Mouse (Mus musculus) bone marrow macrophage, adult 2 months (primary cell): ENCODE results near the gene Dkk3. TPM values are rescaled to one million over a fixed set of nuclear protein-coding genes. Genes with fewer than 3 reads are reported as not detected.

Experiments
- H3K27ac ChIP-seq: 2 replicates; pipeline ENCODE4 v1.5.1; 2012; ENCODE audit warnings: low read depth, low read length; ENCODE audit not compliant: insufficient read depth
- H3K4me1 ChIP-seq: 2 replicates; pipeline ENCODE4 v1.6.1; 2012; ENCODE audit warnings: low read length; ENCODE audit not compliant: control insufficient read depth, insufficient read depth
- H3K4me3 ChIP-seq: 2 replicates; pipeline ENCODE4 v1.5.1; 2012; ENCODE audit warnings: mild to moderate bottlenecking, low read length, moderate library complexity; ENCODE audit not compliant: insufficient read depth
- CTCF ChIP-seq: IDR thresholded peaks from 2 replicates; pipeline ENCODE4 v1.5.1; 2012; ENCODE audit warnings: low read depth, mild to moderate bottlenecking, low read length, moderate library complexity
- POLR2A ChIP-seq: IDR thresholded peaks from 2 replicates; pipeline ENCODE4 v1.6.1; 2012; ENCODE audit warnings: mild to moderate bottlenecking, low read depth, low read length, borderline replicate concordance
- polyA plus RNA-seq: library from polyadenylated mRNA; stranded (reverse); fragments of >200 nt; gene quantifications from 2 replicates; pipeline ENCODE4 v1.2.4, GENCODE M21; 2012; ENCODE audit not compliant: missing spikeins, insufficient read depth, insufficient read length

Dkk3 gene
- polyA plus RNA-seq = 1.3 and 2.1 TPM in 2 replicates

DNA sequence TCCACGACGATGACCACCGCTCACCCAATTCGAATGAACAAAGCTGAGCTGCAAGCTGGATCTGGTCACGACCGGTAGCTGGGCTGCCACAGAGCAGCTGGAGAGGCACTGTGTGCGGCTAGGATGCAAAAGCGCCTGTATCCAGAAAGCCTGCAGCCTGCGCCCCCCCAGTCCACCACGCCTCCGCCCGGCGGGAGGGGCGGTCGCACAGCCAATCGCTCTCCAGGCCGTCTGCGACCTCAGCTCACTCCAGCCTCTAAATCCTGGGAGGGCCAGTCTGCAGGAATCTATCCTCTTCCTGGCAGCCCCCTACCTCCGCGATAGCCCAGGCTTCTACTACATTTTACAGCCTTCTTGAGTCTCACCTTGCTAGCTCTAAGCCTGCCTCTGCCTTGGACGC is at the start of gene Dkk3:
TSS of gene Dkk3 (minus strand) at position 116 of the 400 bp plus-strand sequence.
- Histone ChIP-seq H3K4me1 (no peaks in the 10 kb centered on the region), H3K4me3 (no peak within 1 kb of the TSS), H3K27ac (no peak within 1 kb of the TSS)

DNA sequence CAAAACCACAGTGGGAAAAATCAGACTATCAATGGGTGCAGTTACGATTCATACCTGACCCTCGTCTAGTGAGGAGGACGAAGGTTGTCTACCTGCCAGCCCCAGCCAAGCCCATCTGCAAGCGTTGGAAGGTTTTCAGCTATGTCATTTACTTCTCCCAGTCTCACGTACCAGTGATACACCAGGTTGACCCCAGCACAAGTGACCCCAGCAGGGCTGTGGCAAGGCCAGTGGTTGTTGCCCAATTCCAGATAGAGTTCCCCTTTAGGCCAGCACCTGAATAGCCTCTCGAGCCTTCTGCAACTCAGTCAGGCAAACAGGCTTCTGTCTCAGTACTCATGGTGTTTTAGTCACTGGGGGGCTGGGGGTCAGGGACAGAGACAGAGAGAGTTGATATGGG is 48.9 kb upstream of the Dkk3 start:
- TF ChIP-seq POLR2A (no peak), CTCF (no peak)
- H3K4me3 ChIP-seq = no peak overlapping the region
- H3K27ac ChIP-seq = no peak overlapping the region
- peaks cover 13% of the 10 kb centered on the region for H3K4me1 ChIP-seq

More for the DNA sequence above, at the start of gene Dkk3:
- TF ChIP-seq CTCF (no peak), POLR2A (no peak)

DNA sequence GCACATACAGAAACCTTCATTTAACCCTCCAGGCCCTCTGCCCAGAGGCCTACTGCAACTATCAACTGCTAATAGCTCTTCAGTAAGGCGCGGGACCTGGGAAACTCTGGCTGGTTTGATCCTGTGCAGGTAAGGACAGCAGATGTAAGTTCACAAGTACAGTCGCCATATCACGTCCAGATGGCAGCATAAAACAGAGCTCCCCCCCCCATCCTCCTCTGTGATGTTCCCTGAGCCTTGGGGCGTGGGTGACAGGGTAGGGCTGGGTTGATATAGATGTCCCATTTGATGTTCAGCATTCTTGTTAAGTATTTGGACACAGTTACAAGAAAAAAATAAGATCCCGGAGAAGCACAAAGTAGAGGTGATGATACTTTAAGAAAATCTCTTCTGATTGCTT is 46.7 kb upstream of the Dkk3 start:
- Histone ChIP-seq H3K4me1 (peaks cover 15% of the 10 kb centered on the region), H3K27ac (no peak overlapping the region), H3K4me3 (no peak overlapping the region)
- no peak for TF ChIP-seq POLR2A
- no peak for TF ChIP-seq CTCF

DNA sequence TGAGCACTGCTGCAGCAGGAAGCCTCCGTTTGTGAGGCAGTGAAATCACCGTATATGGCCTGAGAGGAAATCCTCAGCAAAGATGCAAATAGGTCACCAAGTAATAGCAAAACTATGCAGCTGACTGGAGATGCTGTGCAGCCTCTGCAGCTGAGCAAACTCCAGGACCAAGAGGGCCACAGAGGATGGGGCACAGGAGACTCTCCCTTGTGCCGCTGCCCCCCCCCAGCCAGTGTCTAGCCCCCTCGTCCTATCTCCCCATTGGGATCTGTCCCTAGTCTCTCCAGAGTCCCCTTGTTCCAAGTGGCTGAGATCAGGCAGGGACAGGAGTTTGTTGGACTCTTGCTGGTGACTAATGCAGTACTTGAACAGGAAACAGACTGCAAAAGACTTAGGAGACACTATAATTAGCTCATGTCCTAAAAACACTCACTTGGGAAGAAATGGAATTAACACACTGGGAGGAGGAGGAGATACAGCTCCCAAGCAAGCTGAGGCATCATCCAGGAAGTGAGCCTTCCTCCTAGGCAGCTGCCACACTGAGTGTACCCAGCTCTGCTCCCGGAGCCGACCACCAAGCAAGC is 45.6 kb upstream of the Dkk3 start:
- TF ChIP-seq POLR2A (no peak), CTCF (no peak)
- Histone ChIP-seq H3K4me1 (peaks cover 15% of the 10 kb centered on the region), H3K4me3 (no peak overlapping the region), H3K27ac (no peak overlapping the region)

DNA sequence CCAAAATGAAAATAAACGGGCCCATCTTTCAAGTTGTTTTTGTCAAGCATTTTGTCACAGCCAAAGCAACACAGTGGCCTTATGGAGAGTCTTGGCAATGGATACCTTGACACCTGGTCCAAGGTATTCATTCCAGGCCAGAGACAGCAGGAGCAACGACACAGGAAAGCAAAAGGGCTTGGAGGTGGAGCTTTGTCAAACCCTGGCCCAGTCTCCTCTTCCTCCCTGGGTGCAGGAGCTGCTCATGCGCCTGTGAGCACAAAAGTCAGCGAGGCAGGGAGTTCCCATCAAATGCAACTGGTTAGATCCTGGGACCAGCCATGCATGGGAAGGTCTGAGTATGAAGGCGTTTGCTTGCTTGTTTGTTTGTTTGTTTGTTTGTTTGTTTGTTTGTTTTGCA is 45.1 kb upstream of the Dkk3 start:
- Histone ChIP-seq H3K4me1 (peaks cover 15% of the 10 kb centered on the region), H3K4me3 (no peak overlapping the region), H3K27ac (no peak overlapping the region)
- TF ChIP-seq CTCF (no peak), POLR2A (no peak)

DNA sequence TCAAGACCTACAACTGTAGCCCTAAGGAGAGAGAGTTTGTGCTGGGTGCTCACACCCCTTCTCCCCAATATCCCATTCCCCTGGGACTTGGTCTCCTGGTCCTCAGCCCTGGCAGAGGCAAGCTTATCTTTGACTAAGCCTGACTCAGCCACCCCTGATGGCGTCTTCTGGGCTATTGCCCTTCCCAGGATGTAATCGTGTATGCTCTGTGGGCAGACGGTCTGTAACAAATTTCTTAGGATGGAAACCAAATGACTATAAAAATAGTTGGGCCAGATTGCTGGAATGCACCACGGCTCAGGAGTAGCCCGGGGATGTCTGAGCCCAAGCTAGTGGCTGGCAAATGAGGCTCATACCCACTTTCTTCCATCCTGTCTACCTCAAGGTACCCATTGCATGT is 44.0 kb upstream of the Dkk3 start:
- no peak overlapping the region for H3K27ac ChIP-seq
- TF ChIP-seq POLR2A (no peak), CTCF (no peak)
- peaks cover 11% of the 10 kb centered on the region for H3K4me1 ChIP-seq
- no peak overlapping the region for H3K4me3 ChIP-seq

DNA sequence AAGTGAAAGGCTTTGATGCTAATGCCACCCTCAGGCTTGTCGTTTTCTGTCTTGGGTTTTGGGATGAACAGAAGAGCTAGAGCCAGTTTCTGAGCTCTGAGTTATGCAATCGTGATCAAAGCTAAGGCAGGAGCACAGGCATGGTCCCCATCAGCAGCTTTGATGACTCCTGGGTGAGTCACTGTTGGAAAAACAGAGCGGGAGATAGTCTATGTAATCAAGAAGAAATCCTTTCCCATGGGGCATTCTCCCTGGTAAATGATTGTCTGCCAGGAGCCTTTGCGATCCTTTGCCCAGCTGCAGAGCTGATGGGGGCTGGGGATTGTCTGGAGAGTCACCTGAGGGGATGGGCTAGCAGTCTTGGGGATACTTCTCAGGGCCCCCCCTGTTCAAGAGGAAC is 43.3 kb upstream of the Dkk3 start:
- no peak overlapping the region for H3K4me3 ChIP-seq
- H3K27ac ChIP-seq = no peak overlapping the region
- peaks cover 14% of the 10 kb centered on the region for H3K4me1 ChIP-seq
- no peak for TF ChIP-seq CTCF
- TF ChIP-seq POLR2A = no peak

DNA sequence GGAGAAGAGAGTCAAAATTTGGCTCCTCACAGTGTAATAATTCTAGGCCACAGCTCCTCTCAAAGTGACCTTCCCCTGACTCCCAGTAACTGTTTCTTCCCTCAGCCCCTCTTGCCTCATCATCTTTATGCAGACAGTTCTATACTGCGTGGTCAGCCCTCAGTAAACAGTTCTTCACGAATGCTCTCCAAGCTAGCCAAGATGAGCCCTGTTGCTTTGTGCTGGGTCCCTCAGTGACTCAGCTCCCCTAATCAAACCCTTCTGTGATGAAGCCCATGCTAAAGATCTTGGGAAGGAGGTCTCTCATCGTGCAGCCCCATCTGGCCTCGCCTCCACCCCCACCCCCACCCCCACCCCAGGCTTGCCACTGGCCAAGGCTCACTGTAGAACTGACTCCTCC is 41.9 kb upstream of the Dkk3 start:
- TF ChIP-seq POLR2A (no peak), CTCF (no peak)
- peaks cover 14% of the 10 kb centered on the region for H3K4me1 ChIP-seq

DNA sequence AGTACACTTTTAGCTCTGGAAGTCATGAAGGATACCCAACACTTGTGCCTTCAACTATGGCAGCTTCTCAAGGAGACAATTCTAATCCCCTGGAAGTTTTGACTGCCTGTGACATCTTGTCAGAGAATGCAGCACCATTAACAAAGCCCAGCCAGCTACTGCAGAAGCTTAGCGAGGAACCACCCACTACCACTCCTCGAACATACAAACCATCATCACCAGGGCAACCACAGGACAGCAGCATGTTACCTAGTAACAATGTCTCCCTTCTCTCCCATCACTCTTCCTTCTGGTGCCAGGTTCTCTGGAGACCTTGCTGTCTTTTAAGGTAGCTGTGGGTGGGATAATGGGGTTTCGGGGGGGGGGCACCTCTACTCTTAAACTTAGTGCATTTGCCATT is 40.5 kb upstream of the Dkk3 start:
- Histone ChIP-seq H3K4me1 (peaks cover 8% of the 10 kb centered on the region), H3K27ac (no peak overlapping the region), H3K4me3 (no peak overlapping the region)
- no peak for TF ChIP-seq POLR2A
- TF ChIP-seq CTCF = no peak

More for the DNA sequence above, 41.9 kb upstream of the Dkk3 start:
- Histone ChIP-seq H3K27ac (no peak overlapping the region), H3K4me3 (no peak overlapping the region)

DNA sequence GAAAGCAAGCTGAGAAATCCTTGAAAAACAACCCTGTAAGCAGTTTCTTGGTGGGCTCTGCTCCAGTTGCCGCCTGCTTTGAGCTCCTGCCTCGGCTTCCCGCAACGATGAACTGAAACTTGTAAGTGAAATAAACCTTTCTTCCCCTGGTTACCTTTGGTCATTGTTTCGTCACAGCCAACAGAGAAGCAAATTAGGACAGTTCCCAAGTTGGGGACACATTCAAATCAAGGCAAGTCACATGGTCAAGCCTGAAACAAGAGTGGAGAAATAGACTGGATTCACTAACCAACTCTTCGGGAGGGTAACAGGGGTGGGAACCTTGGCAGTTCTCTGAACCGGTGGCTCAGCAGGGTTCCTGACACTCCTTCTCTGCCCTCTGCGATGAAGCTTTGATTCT is 38.6 kb upstream of the Dkk3 start:
- Histone ChIP-seq H3K27ac (no peak overlapping the region), H3K4me1 (peaks cover 5% of the 10 kb centered on the region), H3K4me3 (no peak overlapping the region)
- TF ChIP-seq POLR2A (no peak), CTCF (no peak)
